Mouse (Mus musculus): Measurements from ENCODE around the gene Tpcn2. TPM values are rescaled to one million over a fixed set of nuclear protein-coding genes. Genes with fewer than 3 reads are reported as not detected.

Tpcn2 gene
- polyA plus RNA-seq, 1 experiment from 2014 or later: 3.5 TPM

GRCm38 (mm10) chr7:145248911-145249310 lies 34.9 kb downstream of the Tpcn2 start:
- no peak overlapping the region for H3K27ac ChIP-seq (ENCODE audit: low read depth)
- no peak overlapping the region for H3K9ac ChIP-seq (ENCODE audit: low read length)
- H3K4me3 ChIP-seq (ENCODE audit: low read depth, low read length): no peak overlapping the region
- no peak for DNase-seq (ENCODE audit: low spot score)
- ATAC-seq (replicated peaks; ENCODE audit: low FRiP score, low TSS enrichment, low read depth): no peak
- no peaks in the 10 kb centered on the region for H3K27me3 ChIP-seq (replicated peaks; ENCODE audit: control insufficient read depth, insufficient read depth, low read length)
- no peaks in the 10 kb centered on the region for H3K9me3 ChIP-seq (ENCODE audit: control insufficient read depth, low read length)
- H3K4me1 ChIP-seq (replicated peaks; ENCODE audit: control insufficient read depth, insufficient read depth, low read length): 0 out of 2 replicates have a peak, but pooled peaks cover 2% of the 10 kb centered on the region
- H3K36me3 ChIP-seq (ENCODE audit: control insufficient read depth, insufficient read depth, low read length): peaks cover 2% of the 10 kb centered on the region; the same call in 1 of the 2 replicates
- WGBS: 83% methylated on average over 2 of the region's 2 CpGs
- no peak overlapping the region for H3K4me2 ChIP-seq (ENCODE audit: low read length)

GRCm38 (mm10) chr7:145242851-145243712 lies 40.7 kb downstream of the Tpcn2 start:
- 10% methylated on average over 9 of the region's 9 CpGs for WGBS
- Histone ChIP-seq H3K27me3 (replicated peaks; ENCODE audit: control insufficient read depth, insufficient read depth, low read length) (no peaks in the 10 kb centered on the region; the same call in 1 of the 2 replicates), H3K4me1 (replicated peaks; ENCODE audit: control insufficient read depth, insufficient read depth, low read length) (0 out of 2 replicates have a peak, but pooled peaks cover 5% of the 10 kb centered on the region), H3K9ac (ENCODE audit: low read length) (no peak overlapping the region), H3K27ac (ENCODE audit: low read depth) (no peak overlapping the region), H3K9me3 (ENCODE audit: control insufficient read depth, low read length) (no peaks in the 10 kb centered on the region), H3K4me3 (ENCODE audit: low read depth, low read length) (no peak overlapping the region), H3K4me2 (ENCODE audit: low read length) (no peak overlapping the region), H3K36me3 (ENCODE audit: control insufficient read depth, insufficient read depth, low read length) (no peaks in the 10 kb centered on the region)
- peak; percentile 94 for DNase-seq (ENCODE audit: low spot score)
- peak; percentile 71 for ATAC-seq (replicated peaks; ENCODE audit: low FRiP score, low TSS enrichment, low read depth)

GRCm38 (mm10) chr7:145242028-145242427 lies 41.8 kb downstream of the Tpcn2 start:
- DNase-seq (ENCODE audit: low spot score) (no peak), ATAC-seq (replicated peaks; ENCODE audit: low FRiP score, low TSS enrichment, low read depth) (no peak)
- H3K4me2 ChIP-seq (ENCODE audit: low read length): no peak overlapping the region
- H3K27ac ChIP-seq (ENCODE audit: low read depth): no peak overlapping the region
- no peak overlapping the region for H3K4me3 ChIP-seq (ENCODE audit: low read depth, low read length)
- no peaks in the 10 kb centered on the region for H3K9me3 ChIP-seq (ENCODE audit: control insufficient read depth, low read length)
- H3K9ac ChIP-seq (ENCODE audit: low read length): no peak overlapping the region
- WGBS: 82% methylated on average over 9 of the region's 9 CpGs
- no peaks in the 10 kb centered on the region for H3K36me3 ChIP-seq (ENCODE audit: control insufficient read depth, insufficient read depth, low read length)
- H3K4me1 ChIP-seq (replicated peaks; ENCODE audit: control insufficient read depth, insufficient read depth, low read length): 0 out of 2 replicates have a peak, but pooled peaks cover 5% of the 10 kb centered on the region
- no peaks in the 10 kb centered on the region; the same call in 1 of the 2 replicates for H3K27me3 ChIP-seq (replicated peaks; ENCODE audit: control insufficient read depth, insufficient read depth, low read length)

GRCm38 (mm10) chr7:145240929-145241328 lies 42.9 kb downstream of the Tpcn2 start:
- Histone ChIP-seq H3K4me1 (replicated peaks; ENCODE audit: control insufficient read depth, insufficient read depth, low read length) (0 out of 2 replicates have a peak, but pooled peaks cover 5% of the 10 kb centered on the region), H3K27me3 (replicated peaks; ENCODE audit: control insufficient read depth, insufficient read depth, low read length) (no peaks in the 10 kb centered on the region; the same call in 1 of the 2 replicates), H3K4me2 (ENCODE audit: low read length) (no peak overlapping the region), H3K9ac (ENCODE audit: low read length) (no peak overlapping the region), H3K36me3 (ENCODE audit: control insufficient read depth, insufficient read depth, low read length) (no peaks in the 10 kb centered on the region), H3K27ac (ENCODE audit: low read depth) (no peak overlapping the region), H3K4me3 (ENCODE audit: low read depth, low read length) (no peak overlapping the region), H3K9me3 (ENCODE audit: control insufficient read depth, low read length) (no peaks in the 10 kb centered on the region)
- WGBS: 81% methylated on average over 4 of the region's 4 CpGs
- ATAC-seq (replicated peaks; ENCODE audit: low FRiP score, low TSS enrichment, low read depth) (no peak), DNase-seq (ENCODE audit: low spot score) (no peak)

- H3K4me1 ChIP-seq (replicated peaks; ENCODE audit: control insufficient read depth, insufficient read depth, low read length): 0 out of 2 replicates have a peak, but pooled peaks cover 5% of the 10 kb centered on the region
- 63% methylated on average over 8 of the region's 8 CpGs for WGBS
- no peaks in the 10 kb centered on the region for H3K9me3 ChIP-seq (ENCODE audit: control insufficient read depth, low read length)
- H3K4me3 ChIP-seq (ENCODE audit: low read depth, low read length): no peak overlapping the region
- no peaks in the 10 kb centered on the region for H3K36me3 ChIP-seq (ENCODE audit: control insufficient read depth, insufficient read depth, low read length)
- no peak overlapping the region for H3K27ac ChIP-seq (ENCODE audit: low read depth)
- H3K9ac ChIP-seq (ENCODE audit: low read length): no peak overlapping the region
- no peak overlapping the region for H3K4me2 ChIP-seq (ENCODE audit: low read length)
- ATAC-seq (replicated peaks; ENCODE audit: low FRiP score, low TSS enrichment, low read depth) (no peak), DNase-seq (ENCODE audit: low spot score) (no peak)
- no peaks in the 10 kb centered on the region; the same call in 1 of the 2 replicates for H3K27me3 ChIP-seq (replicated peaks; ENCODE audit: control insufficient read depth, insufficient read depth, low read length)
These were observed 43.9 kb downstream of the Tpcn2 start for GRCm38 (mm10) chr7:145239736-145240505.

GRCm38 (mm10) chr7:145239145-145239544 lies 44.7 kb downstream of the Tpcn2 start:
- Histone ChIP-seq H3K27ac (ENCODE audit: low read depth) (no peak overlapping the region), H3K27me3 (replicated peaks; ENCODE audit: control insufficient read depth, insufficient read depth, low read length) (no peaks in the 10 kb centered on the region; the same call in 1 of the 2 replicates), H3K4me3 (ENCODE audit: low read depth, low read length) (no peak overlapping the region), H3K4me2 (ENCODE audit: low read length) (no peak overlapping the region), H3K4me1 (replicated peaks; ENCODE audit: control insufficient read depth, insufficient read depth, low read length) (0 out of 2 replicates have a peak, but pooled peaks cover 5% of the 10 kb centered on the region), H3K36me3 (ENCODE audit: control insufficient read depth, insufficient read depth, low read length) (no peaks in the 10 kb centered on the region), H3K9me3 (ENCODE audit: control insufficient read depth, low read length) (no peaks in the 10 kb centered on the region), H3K9ac (ENCODE audit: low read length) (no peak overlapping the region)
- DNase-seq (ENCODE audit: low spot score): no peak
- whole genome bisulfite sequencing: 46% methylated on average over 6 of the region's 6 CpGs
- ATAC-seq (replicated peaks; ENCODE audit: low FRiP score, low TSS enrichment, low read depth): no peak

GRCm38 (mm10) chr7:145234841-145235790 lies 48.7 kb downstream of the Tpcn2 start:
- WGBS: 76% methylated on average over 10 of the region's 10 CpGs
- DNase-seq (ENCODE audit: low spot score) (no peak), ATAC-seq (replicated peaks; ENCODE audit: low FRiP score, low TSS enrichment, low read depth) (no peak)
- 0 out of 2 replicates have a peak, but pooled peaks cover 5% of the 10 kb centered on the region for H3K4me1 ChIP-seq (replicated peaks; ENCODE audit: control insufficient read depth, insufficient read depth, low read length)
- H3K36me3 ChIP-seq (ENCODE audit: control insufficient read depth, insufficient read depth, low read length): no peaks in the 10 kb centered on the region
- H3K4me2 ChIP-seq (ENCODE audit: low read length): no peak overlapping the region
- no peak overlapping the region for H3K4me3 ChIP-seq (ENCODE audit: low read depth, low read length)
- no peaks in the 10 kb centered on the region for H3K27me3 ChIP-seq (replicated peaks; ENCODE audit: control insufficient read depth, insufficient read depth, low read length)
- no peaks in the 10 kb centered on the region for H3K9me3 ChIP-seq (ENCODE audit: control insufficient read depth, low read length)
- H3K27ac ChIP-seq (ENCODE audit: low read depth): no peak overlapping the region
- H3K9ac ChIP-seq (ENCODE audit: low read length): no peak overlapping the region

- H3K9me3 ChIP-seq (ENCODE audit: control insufficient read depth, low read length): no peaks in the 10 kb centered on the region
- no peak for ATAC-seq (replicated peaks; ENCODE audit: low FRiP score, low TSS enrichment, low read depth)
- DNase-seq (ENCODE audit: low spot score): no peak
- no peak overlapping the region for H3K4me2 ChIP-seq (ENCODE audit: low read length)
- H3K27ac ChIP-seq (ENCODE audit: low read depth): no peak overlapping the region
- H3K27me3 ChIP-seq (replicated peaks; ENCODE audit: control insufficient read depth, insufficient read depth, low read length): no peaks in the 10 kb centered on the region
- H3K36me3 ChIP-seq (ENCODE audit: control insufficient read depth, insufficient read depth, low read length): no peaks in the 10 kb centered on the region
- no peaks in the 10 kb centered on the region for H3K4me1 ChIP-seq (replicated peaks; ENCODE audit: control insufficient read depth, insufficient read depth, low read length)
- no peak overlapping the region for H3K9ac ChIP-seq (ENCODE audit: low read length)
- no peak overlapping the region for H3K4me3 ChIP-seq (ENCODE audit: low read depth, low read length)
- WGBS: 76% methylated on average over 9 of the region's 9 CpGs
These were observed 52.2 kb downstream of the Tpcn2 start for GRCm38 (mm10) chr7:145231659-145232058.

All from intestine, embryonic 14.5 days (tissue).